Mouse (Mus musculus) adrenal gland, adult 8-10 months (tissue): Measurements from ENCODE around the gene Arrdc3. TPM values are rescaled to one million over a fixed set of nuclear protein-coding genes. Genes with fewer than 3 reads are reported as not detected.
"Not testable (repeated sequence)": the region's sequence is repeated elsewhere in the genome, so short reads cannot be mapped to it uniquely, and the experiment has no call there.

Experiments
- DNase-seq: peaks from one replicate; pipeline ENCODE4 v3.0.0; 2022
- total RNA-seq, 4 experiments: library from RNA; stranded (reverse); gene quantifications; 2 replicates each; pipeline ENCODE4 v1.2.4; 2022

Gene Arrdc3
- 100 to 1,000 TPM; 106 to 200 (median 117) TPM for total RNA-seq

DNA sequence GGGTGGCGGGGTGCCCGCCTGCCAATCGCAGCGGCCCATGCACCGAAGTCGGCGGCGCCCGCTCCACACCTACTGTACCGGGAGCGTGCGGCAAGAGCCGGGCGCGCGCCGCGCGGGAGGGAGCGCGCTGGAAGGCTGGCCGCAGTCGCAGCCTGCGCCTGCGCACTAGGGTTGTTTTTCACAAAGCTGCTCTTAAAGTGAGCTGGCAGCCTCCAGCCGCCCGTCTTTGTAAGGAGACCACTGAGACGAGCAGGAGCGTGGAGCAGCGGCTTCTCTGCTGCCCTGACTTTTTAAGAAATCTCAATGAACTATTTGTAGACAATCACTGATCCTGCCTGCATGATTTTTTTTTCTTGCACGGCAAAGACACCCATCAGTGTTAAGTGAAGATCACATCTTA, at the start of gene Arrdc3:
Arrdc3 (plus strand) TSS at position 195 of the 400 bp plus-strand sequence.
- DNase-seq: peak; percentile 94

DNA sequence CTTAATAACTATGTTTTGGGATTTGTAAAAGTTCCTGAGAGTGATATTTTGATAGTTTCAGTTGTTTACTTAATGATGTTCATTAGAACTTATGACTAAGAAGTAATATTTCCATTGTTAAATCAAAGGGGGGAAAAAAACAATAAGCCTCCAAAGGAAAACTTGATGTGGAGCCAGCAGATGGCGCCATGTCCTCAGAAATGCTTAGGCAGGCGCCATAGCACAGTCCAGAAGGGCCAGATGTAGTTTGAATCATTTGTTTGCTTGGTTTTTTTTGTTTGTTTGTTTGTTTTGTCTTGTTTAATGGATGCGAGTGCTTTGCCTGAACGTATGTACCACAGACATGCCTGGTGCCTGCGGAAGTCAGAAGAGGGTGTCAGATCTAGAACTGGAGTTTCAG, 21.0 kb upstream of the Arrdc3 start:
- peak; percentile 35 for DNase-seq

DNA sequence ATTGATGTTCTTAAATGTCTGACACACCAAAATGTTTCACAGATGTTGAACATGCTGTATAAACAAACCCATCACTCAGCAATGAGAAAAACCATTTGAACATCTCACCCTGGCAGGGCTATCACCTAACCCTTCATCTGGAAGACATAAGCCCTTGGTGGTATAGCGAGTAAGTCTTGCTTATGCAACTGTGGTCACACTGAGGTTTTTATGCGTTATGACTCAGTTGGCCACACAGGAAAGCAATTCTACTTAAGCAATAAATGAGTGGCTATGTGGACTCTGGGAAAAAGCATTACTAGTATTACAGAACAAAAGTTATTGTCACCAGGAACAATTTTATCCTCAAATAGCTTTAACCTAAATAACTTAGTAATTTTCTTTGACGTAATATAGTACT, 19.0 kb upstream of the Arrdc3 start:
- DNase-seq: no peak

DNA sequence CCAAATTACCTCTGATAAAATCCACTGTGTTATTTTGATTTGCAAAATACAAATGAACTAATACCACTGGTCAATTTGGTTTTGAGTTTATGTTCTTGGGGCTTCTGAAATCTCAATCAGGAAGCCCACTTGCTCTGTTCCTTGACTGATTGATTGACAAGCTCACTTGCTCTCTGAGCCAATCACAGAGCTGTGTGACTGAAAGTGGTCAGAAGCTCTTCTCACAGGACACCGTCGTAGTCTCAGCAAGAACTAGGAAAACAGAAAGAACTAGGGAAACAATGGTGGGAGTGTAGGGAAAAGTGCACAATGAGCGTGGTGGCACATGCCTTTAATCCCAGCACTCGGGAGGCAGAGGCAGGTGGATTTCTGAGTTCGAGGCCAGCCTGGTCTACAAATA, 8.1 kb upstream of the Arrdc3 start:
- no peak for DNase-seq

DNA sequence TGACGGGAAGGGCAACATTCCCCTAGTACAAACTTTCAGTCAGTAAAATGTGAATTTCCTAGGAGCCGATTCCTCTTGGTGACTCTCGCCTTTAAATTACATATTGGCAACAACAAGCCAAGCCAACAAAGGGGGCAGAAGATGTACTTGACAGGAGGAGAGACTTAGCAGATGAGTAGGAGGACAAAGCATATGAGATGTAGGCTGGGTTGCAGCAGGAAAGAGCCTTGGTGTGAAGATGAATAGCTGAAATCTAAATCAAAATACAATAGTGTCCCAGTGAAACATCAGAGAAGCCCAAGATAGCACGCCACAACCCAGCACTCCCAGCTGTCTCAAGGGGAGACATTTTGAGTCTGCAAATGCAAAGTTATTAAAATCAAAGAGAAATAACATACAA, 2.4 kb upstream of the Arrdc3 start:
- no peak for DNase-seq

DNA sequence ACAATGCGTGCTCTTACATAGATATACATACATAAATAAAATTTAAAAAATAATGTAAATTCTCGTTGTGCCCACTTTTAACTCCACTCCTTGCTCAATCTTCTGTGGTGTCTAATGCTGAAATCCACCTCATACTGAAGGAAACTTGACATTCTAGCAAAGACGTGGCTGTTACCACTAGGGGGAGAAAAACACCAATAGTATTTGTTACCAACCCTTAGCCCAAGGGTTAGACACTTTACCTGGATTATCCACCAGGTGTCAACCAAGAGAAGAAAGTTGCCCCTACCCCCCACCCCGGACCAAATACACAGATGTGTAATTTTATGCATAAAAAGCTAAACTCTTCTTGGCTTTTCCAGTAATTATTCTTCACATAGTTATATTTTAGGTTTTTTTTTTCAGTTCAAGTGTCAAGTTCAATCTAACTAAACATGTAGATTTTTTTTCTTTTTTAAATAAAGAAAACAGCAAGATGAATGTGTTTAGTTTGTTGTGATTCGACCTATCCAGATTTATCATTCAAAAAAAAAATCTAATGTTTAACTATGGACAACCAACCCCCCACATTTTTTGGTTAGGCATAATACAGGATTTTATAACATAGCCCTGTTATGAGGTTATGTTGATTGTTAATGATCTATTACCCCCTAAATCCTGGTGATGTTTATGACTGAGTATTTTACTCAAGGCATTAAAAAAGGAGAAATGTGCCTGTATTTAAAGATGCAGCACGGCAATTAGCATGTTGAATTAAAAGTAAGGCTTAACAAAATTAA, 1.3 kb upstream of the Arrdc3 start:
- no peak for DNase-seq

DNA sequence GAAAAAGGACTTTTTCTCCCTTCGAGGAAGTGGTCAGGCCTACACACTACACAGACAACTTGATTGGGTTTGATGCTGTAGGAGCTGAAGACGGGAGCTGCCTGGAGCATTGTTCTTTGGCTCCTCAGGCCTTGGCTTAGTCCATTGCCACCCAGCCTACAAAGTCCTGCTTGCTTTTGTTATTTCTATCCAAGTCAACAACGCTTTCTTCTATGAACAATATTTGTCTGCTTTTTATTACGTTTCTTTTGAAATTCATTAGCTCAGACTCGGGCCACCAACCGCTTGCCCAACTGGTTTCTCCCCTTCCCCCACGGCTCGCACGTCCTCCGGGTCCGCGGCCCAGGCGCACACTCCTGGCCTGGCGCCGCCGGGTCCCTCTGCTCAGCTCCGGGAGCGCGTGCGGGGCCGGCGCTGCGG, 458 bp upstream of the Arrdc3 start:
- DNase-seq: no peak

DNA sequence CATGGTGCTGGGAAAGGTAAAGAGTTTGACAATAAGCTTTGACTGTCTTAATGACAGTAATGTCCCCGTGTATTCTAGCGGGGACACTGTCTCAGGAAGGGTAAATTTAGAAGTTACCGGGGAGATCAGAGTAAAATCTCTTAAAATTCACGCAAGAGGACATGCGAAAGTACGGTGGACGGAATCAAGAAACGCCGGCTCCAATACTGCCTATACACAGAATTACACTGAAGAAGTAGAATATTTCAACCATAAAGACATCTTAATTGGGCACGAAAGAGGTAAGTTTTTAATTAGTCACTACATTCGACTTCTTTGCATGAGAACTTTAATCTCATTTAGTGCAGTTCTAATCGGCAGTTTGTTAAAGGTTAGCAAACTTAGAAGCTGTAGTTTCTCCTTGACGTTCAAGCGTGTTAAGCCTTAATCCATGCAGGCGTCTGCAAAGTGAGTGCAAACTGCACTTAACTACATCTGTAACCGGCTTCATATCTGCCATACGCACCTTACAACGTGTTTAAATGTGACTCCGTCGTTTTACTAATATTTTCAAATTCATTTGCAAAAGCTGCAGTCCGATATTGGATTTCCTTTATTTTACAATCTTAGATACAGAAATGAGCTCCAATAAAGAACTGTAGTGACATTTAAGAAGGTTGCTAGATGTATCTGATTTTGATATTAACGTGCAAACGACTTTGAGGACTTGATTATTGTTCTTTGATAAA, 629 bp downstream of the Arrdc3 start:
- DNase-seq: no peak

DNA sequence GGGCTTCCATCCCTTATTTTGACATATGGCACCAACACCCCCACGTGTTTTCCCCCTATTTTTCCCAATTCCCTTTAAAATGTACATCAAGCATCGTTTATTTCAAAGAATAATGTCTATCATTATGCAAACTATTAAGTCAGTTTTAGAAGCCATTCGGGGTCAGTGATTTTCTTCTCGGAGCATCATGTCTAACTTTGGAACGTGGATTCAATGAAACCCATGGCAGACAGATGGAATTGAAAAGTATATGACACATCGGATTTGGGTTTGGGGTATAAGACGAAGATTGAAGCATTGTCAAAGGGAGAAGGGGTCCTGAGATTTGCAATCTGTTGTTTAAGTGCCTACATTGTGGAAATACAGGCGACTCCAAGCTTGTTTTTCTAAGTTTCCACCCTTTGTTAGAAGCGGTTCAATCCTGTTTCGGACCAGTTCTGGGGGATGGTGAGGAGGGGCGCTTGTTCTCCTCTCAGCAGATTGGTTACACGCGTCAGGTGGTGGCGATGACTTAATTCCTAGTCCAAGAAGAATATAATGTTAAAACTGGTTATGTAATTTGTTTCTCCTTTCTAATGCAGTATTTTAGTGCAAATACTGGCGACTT, 1.3 kb downstream of the Arrdc3 start:
- DNase-seq: peak; percentile 64

DNA sequence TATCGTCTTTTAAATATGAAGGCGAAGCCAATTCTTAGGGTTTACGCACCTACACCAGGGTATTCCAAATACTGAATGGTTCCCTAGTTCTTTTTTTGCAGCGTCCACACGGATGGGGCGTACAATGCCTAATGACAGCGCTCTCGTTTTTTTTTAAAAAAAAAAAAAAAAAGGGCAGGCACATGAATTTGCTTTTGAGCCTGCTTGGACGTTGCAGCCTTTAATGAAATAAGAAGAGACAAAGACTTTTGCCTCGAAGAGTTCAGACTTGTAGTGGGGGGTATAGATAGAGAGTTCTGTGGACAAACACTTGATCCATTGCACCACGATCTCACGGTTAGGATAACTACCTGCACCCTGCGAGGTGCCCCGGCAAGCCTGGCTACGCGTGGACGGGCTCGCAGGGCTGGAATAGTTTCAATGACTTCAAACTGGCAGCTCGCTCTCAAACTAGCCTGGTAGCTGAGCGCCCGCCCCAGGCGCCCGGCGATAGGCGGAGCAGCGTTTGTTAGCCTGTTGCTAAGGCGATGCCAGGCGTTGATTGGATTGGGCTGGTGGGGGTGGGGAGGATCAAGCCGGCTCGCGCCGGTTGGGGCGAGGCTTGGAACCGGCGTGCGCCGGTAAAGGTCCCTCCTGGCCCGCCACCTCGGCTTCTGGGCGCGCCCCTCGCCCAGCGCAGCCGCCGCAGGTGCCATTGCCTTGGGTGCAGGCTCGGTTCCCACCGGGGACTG, 2.1 kb downstream of the Arrdc3 start:
- DNase-seq: peak; percentile 93

DNA sequence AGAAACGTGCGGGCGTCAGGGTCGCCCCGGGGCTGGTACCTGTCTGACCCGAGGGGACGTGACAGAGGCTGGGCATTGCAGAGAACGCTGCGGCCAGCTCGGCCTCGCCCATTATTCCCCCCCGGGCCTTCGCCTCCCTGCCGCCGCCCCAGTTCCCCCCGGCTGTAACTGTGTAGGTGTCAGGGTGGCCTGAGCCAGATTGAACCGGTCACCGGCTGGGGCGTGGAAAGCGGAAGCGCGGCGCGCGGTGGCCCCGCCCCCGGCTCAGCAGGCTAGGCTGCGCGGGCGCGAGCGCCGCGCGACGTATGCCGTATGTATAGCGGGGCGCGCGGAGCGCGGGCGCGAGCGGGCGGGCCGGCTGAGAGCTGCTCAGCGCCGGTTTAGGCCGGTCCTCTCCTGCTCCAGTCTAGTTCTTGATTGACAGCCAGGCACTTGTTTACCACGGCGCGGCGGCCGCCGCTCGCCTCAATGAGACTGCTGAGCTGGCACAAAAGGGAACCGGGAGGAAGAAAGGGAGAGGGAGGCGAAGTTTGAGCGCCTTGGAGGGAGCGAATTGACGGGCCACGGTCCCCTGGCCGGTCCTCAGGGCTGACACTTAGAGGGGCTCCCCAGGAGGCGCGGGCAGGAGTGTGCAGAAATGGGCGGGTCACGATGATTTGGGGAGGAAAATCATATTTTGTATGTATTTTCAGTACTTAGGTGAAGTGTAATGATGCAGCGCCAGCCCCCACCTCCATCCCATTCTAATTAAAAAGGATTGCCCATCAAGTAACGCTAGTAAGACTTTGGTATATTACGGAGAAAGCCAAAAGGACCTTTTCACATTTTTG, 2.9 kb downstream of the Arrdc3 start:
- peak; percentile 84 for DNase-seq

DNA sequence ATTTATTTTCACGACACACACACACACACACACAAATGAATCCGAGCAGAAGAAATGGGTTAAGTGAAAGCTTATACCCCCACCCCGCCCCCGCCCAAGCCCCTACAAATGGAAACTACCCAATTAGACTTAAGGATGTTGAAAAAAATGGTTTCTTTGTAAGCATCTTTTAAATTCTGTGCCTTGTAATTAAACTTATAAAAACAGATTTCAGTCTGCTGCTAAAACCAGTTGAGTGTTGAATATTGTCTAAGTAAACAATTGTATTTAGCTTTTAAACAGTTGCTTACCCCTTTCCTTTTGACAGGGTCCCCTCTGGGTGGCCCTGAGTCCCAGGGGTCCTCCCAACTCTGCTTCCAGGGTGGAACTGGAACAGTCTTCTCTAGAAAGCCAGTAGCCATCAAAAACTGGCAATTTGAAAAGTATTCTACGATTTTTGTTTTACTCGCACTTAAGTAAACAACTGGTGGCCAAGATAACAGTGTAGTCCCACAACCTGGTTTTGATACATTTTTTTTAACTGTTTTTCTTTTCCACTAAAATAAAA, 3.6 kb downstream of the Arrdc3 start:
- no peak for DNase-seq

DNA sequence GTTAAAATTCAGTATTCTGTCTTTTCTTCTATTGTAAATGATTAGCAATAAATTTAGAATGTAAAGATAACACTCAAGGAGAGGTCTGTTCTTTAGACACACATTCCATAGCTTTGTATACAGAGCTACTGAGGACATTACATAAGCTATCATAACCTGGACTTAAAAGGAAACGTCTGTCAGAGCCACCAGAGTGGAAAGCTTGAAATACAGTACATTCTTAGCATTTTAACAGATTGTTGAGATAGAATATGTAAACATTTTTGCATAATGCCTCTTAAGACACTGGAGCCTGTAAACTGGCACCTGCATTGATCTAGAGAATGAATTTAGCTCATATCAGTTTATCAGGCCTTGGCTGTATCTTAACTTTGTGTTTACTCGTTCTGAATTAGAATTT, 4.7 kb downstream of the Arrdc3 start:
- DNase-seq: no peak

DNA sequence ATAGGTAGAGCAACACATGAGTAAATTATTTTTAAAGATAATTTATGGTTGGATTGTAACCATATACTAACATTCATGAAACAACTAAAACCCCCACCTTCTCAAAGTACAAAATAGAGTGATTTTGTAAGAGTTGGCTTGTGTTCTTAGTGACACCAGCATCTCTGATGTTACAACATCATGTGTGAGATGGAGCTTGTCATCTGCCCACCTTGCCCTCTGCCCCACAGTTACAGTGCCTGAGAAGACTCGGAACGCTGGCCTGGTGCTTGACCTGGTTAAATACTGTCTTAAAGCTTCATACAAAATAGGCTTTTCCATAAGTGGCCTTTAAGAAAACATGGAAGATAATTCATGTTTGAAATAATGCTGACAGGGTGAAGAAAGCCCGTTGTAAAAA, 11.7 kb downstream of the Arrdc3 start:
- not testable (repeated sequence) for DNase-seq

DNA sequence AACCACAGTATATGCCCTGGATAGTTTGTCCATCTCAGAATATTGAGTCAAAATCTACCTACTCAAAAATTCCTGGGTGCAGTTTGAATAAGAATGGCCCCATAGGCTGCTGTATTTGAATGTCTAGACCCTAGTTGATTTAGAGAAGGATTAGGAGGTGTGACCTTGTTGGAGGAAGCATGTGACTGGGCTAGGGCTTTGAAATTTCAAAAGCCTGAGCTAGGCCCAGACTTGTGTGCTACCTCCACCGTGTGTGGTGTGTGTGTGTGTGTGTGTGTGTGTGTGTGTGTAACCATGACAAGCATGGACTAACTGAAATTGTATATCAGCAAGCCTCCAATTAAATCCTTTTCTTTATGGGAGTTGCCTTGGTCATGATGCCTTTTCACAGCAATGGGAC, 14.2 kb downstream of the Arrdc3 start:
- DNase-seq: no peak

DNA sequence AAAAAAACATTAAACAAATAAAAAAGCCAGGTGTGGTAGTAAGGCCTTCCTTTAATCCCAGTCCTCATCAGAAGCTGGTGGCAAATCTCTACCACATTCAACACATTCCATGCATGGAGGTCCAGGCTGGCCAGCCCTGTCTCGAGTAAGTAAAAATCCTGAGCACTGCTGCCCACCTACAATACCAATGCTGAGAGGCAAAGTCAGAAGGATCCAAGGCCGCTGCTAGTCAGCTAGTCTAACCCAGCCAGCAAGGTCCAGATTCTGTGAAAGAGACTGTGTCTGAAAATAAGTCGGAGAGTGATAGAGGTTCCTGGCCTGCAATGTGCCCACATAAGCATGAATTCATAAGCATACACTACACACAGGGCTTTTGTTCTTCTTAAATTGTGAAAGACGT, 14.9 kb downstream of the Arrdc3 start:
- no peak for DNase-seq

DNA sequence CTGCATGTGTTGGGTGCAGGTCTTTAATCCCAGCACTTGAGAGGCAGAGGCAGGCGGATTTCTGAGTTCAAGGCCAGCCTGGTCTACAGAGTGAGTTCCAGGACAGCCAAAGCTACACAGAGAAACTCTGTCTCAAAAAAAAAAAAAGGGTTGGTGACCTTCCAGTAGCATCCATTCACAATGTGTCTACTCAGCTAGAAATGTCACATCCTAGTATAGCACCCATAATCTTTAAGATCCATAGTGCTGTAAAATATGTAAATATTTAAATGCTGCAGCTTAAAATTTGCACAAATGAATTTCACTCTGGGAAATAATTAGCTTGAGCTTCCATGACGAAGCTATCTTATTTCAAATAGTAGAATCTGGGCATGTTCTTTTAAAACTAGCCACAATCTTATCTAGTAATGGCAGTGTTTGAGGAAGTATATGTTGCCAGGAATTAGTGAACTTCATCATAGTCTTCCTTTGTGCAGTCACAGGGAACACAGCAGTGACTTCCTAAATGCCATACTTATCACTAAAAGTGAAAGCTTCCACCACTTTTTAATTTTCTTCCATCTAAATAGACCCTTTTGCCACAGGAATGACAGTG, 16.3 kb downstream of the Arrdc3 start:
- no peak for DNase-seq

DNA sequence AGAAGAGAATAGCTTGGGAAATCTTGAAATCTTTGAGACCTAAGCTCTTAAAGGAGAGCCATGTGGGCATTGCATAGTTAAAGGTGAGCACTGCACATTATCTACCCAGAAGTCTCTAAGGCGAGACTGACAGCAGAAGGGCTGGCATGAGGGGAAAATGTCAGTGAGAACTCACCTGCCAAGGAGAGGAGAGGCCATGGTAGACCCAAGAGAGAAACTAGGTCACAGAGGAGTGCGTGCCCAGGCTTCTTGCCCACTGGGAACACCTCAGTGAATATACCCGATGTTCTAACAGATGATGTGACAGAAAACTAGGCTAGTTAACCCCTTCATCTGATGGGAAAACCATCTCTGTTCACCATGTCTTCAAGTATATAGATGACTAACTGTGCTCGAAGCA, 18.2 kb downstream of the Arrdc3 start:
- no peak for DNase-seq

DNA sequence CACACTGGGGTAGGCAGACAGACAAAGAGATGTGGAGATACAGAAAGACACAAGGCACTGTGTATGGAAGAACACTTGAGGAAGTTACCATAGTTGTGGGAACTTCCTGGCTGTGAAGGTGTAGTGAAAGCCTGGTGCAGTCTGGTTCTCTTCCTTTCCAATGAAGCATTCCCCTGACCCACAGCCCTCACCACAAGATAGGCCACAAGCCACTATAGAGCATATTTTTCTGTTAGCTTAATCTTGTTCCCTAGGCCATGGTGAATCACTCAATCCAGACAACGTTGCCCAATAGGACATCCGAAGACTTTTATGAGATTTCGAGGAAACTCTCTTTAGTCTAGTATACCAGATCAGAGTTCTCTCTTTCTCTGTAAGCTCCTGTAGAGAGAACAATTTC, 19.6 kb downstream of the Arrdc3 start:
- DNase-seq: no peak

DNA sequence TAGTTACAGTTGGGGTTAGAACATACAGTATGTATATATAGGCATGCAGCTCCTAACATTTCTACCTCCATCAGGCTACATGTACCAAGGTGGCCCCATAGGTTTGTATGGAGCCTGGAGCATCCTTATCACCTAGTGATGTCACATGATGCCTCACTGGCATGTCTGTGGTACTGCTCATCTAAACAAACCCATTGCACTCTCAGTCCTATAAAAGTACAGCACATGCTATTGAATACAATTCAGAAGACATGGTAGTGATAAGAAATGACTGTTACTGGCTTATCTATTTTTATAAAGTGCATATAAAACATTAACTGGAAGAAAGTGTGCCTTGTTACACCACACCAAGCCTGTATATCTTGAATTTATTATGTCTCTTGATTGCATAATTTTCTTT, 30.2 kb downstream of the Arrdc3 start:
- DNase-seq: no peak

DNA sequence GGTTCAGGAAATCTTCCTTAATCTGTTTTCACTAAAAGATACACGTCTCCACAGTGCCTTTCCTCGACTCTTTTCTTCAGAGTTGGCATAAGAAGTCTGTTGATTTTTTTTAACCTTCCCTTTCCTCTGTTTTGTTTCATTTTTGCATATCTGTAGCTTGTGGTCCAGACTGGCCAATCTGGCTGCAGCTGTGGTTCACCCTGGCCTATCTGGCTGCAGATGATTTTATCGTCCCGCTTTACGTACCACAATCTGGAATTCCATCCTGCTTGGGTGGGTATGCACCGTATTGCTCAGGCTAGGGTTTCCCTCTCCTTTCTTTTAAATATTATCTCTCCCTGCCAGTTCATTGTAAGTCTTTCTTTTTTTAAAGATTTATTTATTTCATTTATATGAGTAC, 37.8 kb downstream of the Arrdc3 start:
- no peak for DNase-seq
